Mouse (Mus musculus) adrenal gland, adult 8-10 months (tissue): Measurements from ENCODE around the gene Mrpl24. TPM values are rescaled to one million over a fixed set of nuclear protein-coding genes. Genes with fewer than 3 reads are reported as not detected.
A peak's percentile ranks its signal among the peaks of the same experiment; 100 is the strongest.

Source experiments
- DNase-seq: peaks from one replicate; pipeline ENCODE4 v3.0.0; 2022
- total RNA-seq, 4 experiments: library from RNA; stranded (reverse); gene quantifications; 2 replicates each; pipeline ENCODE4 v1.2.4; 2022

The Mrpl24 gene
- total RNA-seq, 4 experiments from 2014 or later = 121 to 146 (median 131) TPM

GRCm38 (mm10) chr3:87910573-87911141 lies 8.6 kb upstream of the Mrpl24 start:
- DNase-seq = peak; percentile 86

- no peak for DNase-seq
These were observed 5.8 kb upstream of the Mrpl24 start for GRCm38 (mm10) chr3:87913491-87913890.

GRCm38 (mm10) chr3:87913891-87914290 lies 5.4 kb upstream of the Mrpl24 start:
- no peak for DNase-seq

GRCm38 (mm10) chr3:87916990-87917389 lies 2.3 kb upstream of the Mrpl24 start:
- no peak for DNase-seq

DNA sequence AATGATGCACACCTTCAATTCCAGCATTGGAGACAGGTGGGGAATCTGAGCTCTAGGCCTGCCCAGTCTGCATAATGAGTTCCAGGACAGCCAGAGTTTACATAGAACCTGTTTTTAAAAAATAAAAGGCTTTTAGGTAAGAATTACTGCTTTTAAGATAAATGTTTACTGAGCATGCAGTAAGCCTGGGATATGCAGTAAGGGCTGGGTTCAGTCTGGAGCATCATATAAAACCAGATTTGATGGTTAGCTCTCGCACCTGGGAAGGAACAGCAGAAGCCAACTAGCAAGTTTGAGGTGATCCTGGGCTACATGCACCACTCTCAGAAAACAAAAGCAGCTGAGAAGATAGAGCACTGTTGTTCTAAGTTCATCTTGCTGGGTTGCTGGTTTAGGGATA lies 755 bp upstream of the Mrpl24 start:
- DNase-seq = no peak

- no peak for DNase-seq
These were observed 1.1 kb downstream of the Mrpl24 start for GRCm38 (mm10) chr3:87920270-87920943.

- peak; percentile 70 for DNase-seq
These were observed 5.7 kb downstream of the Mrpl24 start for GRCm38 (mm10) chr3:87924996-87925395.

- no peak for DNase-seq
These were observed 8.1 kb downstream of the Mrpl24 start for GRCm38 (mm10) chr3:87927452-87927851.

DNA sequence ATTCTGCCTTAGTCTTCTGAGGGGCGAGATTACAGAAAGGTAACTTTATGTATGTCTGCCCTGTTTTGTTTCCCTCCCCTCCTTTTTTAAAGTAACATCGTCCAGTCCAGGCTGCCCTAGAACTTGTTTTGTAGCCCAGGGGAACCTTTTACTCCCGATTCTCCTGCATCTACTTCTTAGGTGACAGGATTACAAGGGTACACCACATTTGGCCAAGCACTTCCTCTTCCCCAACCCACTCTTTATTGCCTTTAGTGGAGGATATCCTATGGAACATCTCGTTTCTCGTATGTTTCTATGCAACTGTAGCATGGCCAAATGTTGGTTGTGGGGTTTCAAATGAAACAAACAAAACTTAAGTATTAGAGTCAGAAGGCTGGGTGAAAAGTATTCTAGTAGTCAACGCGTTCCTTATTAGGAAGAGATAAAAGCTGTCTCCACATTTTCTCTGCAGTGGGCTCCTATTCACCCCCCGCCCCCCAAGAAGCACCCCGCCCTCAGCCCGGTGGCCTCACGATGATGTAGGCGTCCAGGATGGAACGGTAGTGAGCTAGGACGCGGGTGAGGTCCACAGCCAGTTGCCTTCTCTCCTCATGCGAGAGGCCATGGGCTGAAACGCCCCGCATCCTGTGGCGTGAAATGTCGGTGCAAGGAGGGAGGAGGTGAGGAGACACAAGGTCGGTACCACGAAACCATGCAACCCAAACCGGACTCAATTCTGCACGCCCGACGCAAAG lies 10.2 kb downstream of the Mrpl24 start:
- DNase-seq = no peak

- DNase-seq = peak; percentile 97
These were observed 10.9 kb downstream of the Mrpl24 start, which contains the start of the genes Isg20l2 and Rrnad1 for GRCm38 (mm10) chr3:87930078-87930795. TSS of gene Isg20l2 (plus strand) at chr3:87930314. TSS of gene Rrnad1 (minus strand) at chr3:87930717.

DNA sequence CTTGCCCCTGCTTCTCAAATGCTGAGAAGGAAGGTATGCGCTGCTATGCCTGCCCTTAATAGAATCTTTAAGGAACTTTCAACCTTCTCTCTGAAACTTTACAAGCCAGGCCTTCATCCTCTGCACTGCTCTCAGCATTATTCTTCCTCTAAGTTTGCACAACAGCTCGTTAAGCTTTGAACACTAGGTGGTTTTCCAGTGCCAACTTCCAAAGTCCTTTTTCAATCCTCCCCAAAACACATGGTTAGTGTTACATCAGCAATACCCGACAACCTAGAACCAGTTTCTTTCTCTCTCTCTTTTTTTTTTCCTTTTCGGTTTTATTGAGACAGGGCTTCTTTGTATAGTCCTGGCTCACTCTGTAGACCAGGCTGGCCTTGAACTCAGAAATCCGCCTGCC lies 14.7 kb downstream of the Mrpl24 start:
- DNase-seq = no peak

DNA sequence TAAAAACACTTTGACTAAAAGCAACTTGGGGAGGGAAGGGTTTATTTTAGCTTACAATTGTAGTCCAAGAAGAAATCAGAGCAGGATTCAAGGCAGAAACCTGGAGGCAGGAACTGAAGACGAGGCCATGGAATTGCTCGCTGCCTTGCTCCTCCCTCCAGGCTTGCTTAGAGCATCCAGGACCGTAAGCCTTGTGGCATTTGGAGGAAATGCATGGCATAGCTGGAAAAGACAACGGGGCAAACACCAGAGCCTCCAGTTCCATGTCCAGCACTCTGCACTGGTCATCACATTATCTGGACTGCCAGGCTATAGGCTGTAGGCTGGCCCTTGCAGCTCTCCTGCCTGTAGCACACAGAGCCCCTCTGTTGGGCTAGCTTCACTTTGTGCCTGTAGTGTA lies 15.2 kb downstream of the Mrpl24 start:
- DNase-seq = no peak

GRCm38 (mm10) chr3:87935201-87935600 lies 15.9 kb downstream of the Mrpl24 start:
- no peak for DNase-seq

- DNase-seq = peak; percentile 56
These were observed 16.5 kb downstream of the Mrpl24 start for GRCm38 (mm10) chr3:87935776-87936175.

DNA sequence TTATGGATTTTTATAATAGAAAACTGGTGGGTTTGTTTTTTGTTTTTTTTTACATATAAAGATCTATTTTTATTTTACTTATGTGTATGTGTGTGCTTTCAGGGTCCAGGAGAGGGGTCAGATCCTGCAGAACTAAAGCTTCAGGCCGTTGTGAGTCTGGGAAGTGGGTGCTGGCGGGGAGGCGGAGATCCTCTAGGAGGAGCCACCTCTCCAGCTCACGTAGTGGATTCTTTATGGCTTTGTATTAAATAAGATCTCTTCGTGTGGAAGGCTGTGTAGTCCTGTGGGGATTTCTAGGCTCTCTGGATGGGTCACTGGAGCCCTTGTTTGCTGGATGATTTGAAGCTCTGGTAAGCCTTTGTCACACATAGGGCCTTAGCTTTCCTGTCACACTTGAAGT lies 21.3 kb downstream of the Mrpl24 start:
- DNase-seq = no peak

DNA sequence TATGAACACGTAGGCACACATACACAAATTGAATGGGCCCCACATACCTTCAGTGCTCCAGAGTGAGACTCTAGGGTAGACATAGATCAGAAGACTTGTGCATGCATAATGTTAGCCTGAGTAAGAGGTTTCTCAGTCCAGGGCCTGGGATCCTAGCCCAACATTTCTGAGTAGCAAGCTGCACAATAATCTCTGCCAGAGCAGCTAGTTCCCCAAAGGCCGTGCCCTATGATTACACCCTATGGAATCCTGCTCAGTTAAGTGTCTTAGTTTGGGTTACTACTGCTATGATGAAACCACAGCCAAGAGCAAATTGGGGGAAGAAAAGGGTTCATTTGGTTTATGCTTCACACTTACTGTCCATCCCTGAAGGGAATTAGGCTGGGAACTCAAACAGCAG lies 23.2 kb downstream of the Mrpl24 start:
- DNase-seq = no peak

- DNase-seq = no peak
These were observed 24.3 kb downstream of the Mrpl24 start for GRCm38 (mm10) chr3:87943586-87943985.

- no peak for DNase-seq
These were observed 25.7 kb downstream of the Mrpl24 start for GRCm38 (mm10) chr3:87944838-87945600.

- no peak for DNase-seq
These were observed 26.7 kb downstream of the Mrpl24 start for GRCm38 (mm10) chr3:87945781-87946540.

DNA sequence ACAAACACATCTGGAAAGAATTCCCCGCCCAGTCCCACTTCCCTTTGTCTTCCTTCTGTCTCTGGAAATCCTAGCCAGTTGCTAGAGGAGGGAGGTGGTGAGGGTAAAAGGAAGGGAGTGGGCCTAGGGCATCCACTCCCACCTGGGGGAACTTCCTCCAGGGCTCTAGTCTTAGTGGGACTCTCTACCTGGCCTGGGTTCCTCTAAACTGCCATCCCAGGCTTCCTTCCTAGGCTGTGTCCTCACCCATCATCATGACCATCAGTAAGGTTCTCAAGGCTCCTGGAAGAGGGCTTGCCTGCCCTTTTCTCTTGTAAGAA lies 27.2 kb downstream of the Mrpl24 start:
- no peak for DNase-seq

- no peak for DNase-seq
These were observed 27.9 kb downstream of the Mrpl24 start for GRCm38 (mm10) chr3:87947056-87947810.
